Mouse (Mus musculus): ENCODE measurements at regions not wholly inside any gene's neighbourhood (a gene's known extent, or its start where the extent isn't known, plus 50 kb on each side); places are given as distances from the start of the nearest gene placed in this dataset.

- Histone ChIP-seq H3K4me3 (ENCODE audit: low read depth, low read length) (no peak overlapping the region), H3K4me1 (ENCODE audit: control insufficient read depth, insufficient read depth, low read length) (peaks cover 12% of the 10 kb centered on the region), H3K9me3 (replicated peaks; ENCODE audit: control insufficient read depth, low read length) (no peaks in the 10 kb centered on the region), H3K36me3 (ENCODE audit: control insufficient read depth, insufficient read depth, low read length) (no peaks in the 10 kb centered on the region), H3K27ac (ENCODE audit: low read depth, low read length) (peak overlapping the region; percentile 46), H3K27me3 (ENCODE audit: control insufficient read depth, insufficient read depth, low read length) (no peaks in the 10 kb centered on the region), H3K9ac (ENCODE audit: low read depth, low read length) (peak overlapping the region; percentile 50; the same call in 1 of the 2 replicates), H3K4me2 (peak overlapping the region; percentile 54)
- 25% methylated on average over 17 of the region's 17 CpGs for WGBS (ENCODE audit: insufficient replicate concordance)
- ATAC-seq (replicated peaks; ENCODE audit: insufficient number of reproducible peaks, low FRiP score, low TSS enrichment) = no peak
Observed at GRCm38 (mm10) chr1:39105546-39106371, 87.8 kb upstream of the Npas2 start.

GRCm38 (mm10) chr1:39106372-39106643 lies 87.2 kb upstream of the Npas2 start:
- WGBS (ENCODE audit: insufficient replicate concordance) = 66% methylated on average over 4 of the region's 4 CpGs

GRCm38 (mm10) chr1:39106650-39107049 lies 86.9 kb upstream of the Npas2 start:
- Histone ChIP-seq H3K4me2 (no peak overlapping the region), H3K9ac (ENCODE audit: low read depth, low read length) (no peak overlapping the region), H3K27me3 (ENCODE audit: control insufficient read depth, insufficient read depth, low read length) (no peaks in the 10 kb centered on the region), H3K4me3 (ENCODE audit: low read depth, low read length) (no peak overlapping the region), H3K27ac (ENCODE audit: low read depth, low read length) (no peak overlapping the region), H3K4me1 (ENCODE audit: control insufficient read depth, insufficient read depth, low read length) (peaks cover 12% of the 10 kb centered on the region), H3K36me3 (ENCODE audit: control insufficient read depth, insufficient read depth, low read length) (no peaks in the 10 kb centered on the region), H3K9me3 (replicated peaks; ENCODE audit: control insufficient read depth, low read length) (no peaks in the 10 kb centered on the region)
- no peak for ATAC-seq (replicated peaks; ENCODE audit: insufficient number of reproducible peaks, low FRiP score, low TSS enrichment)
- WGBS (ENCODE audit: insufficient replicate concordance) = 65% methylated on average over 6 of the region's 6 CpGs

More at GRCm38 (mm10) chr1:39106372-39106643, 87.2 kb upstream of the Npas2 start:
- Histone ChIP-seq H3K27ac (ENCODE audit: low read depth, low read length) (no peak overlapping the region), H3K9me3 (replicated peaks; ENCODE audit: control insufficient read depth, low read length) (no peaks in the 10 kb centered on the region), H3K36me3 (ENCODE audit: control insufficient read depth, insufficient read depth, low read length) (no peaks in the 10 kb centered on the region), H3K9ac (ENCODE audit: low read depth, low read length) (no peak overlapping the region), H3K4me3 (ENCODE audit: low read depth, low read length) (no peak overlapping the region), H3K4me2 (no peak overlapping the region), H3K4me1 (ENCODE audit: control insufficient read depth, insufficient read depth, low read length) (peaks cover 12% of the 10 kb centered on the region), H3K27me3 (ENCODE audit: control insufficient read depth, insufficient read depth, low read length) (no peaks in the 10 kb centered on the region)
- no peak for ATAC-seq (replicated peaks; ENCODE audit: insufficient number of reproducible peaks, low FRiP score, low TSS enrichment)

- H3K4me2 ChIP-seq = no peak overlapping the region
- ATAC-seq (replicated peaks; ENCODE audit: insufficient number of reproducible peaks, low FRiP score, low TSS enrichment) = no peak
Observed at GRCm38 (mm10) chr1:39116319-39116718, 77.2 kb upstream of the Npas2 start.

GRCm38 (mm10) chr1:39122316-39123015 lies 71.1 kb upstream of the Npas2 start:
- Histone ChIP-seq H3K4me2 (no peak overlapping the region), H3K36me3 (ENCODE audit: control insufficient read depth, insufficient read depth, low read length) (no peaks in the 10 kb centered on the region), H3K9ac (ENCODE audit: low read depth, low read length) (no peak overlapping the region), H3K4me3 (ENCODE audit: low read depth, low read length) (no peak overlapping the region), H3K4me1 (ENCODE audit: control insufficient read depth, insufficient read depth, low read length) (peaks cover 8% of the 10 kb centered on the region; the same call in 1 of the 2 replicates), H3K9me3 (replicated peaks; ENCODE audit: control insufficient read depth, low read length) (peaks cover 2% of the 10 kb centered on the region), H3K27ac (ENCODE audit: low read depth, low read length) (no peak overlapping the region), H3K27me3 (ENCODE audit: control insufficient read depth, insufficient read depth, low read length) (no peaks in the 10 kb centered on the region)
- 47% methylated on average over 8 of the region's 8 CpGs for WGBS (ENCODE audit: insufficient replicate concordance)
- ATAC-seq (replicated peaks; ENCODE audit: insufficient number of reproducible peaks, low FRiP score, low TSS enrichment) = no peak

More at GRCm38 (mm10) chr1:39116319-39116718, 77.2 kb upstream of the Npas2 start:
- Histone ChIP-seq H3K4me3 (ENCODE audit: low read depth, low read length) (no peak overlapping the region), H3K9ac (ENCODE audit: low read depth, low read length) (no peak overlapping the region), H3K36me3 (ENCODE audit: control insufficient read depth, insufficient read depth, low read length) (no peaks in the 10 kb centered on the region), H3K27ac (ENCODE audit: low read depth, low read length) (no peak overlapping the region), H3K9me3 (replicated peaks; ENCODE audit: control insufficient read depth, low read length) (no peaks in the 10 kb centered on the region; the same call in 1 of the 2 replicates), H3K27me3 (ENCODE audit: control insufficient read depth, insufficient read depth, low read length) (no peaks in the 10 kb centered on the region), H3K4me1 (ENCODE audit: control insufficient read depth, insufficient read depth, low read length) (no peaks in the 10 kb centered on the region)
- WGBS (ENCODE audit: insufficient replicate concordance) = 79% methylated on average over 6 of the region's 6 CpGs

GRCm38 (mm10) chr1:39123081-39123812 lies 70.3 kb upstream of the Npas2 start:
- H3K4me3 ChIP-seq (ENCODE audit: low read depth, low read length) = no peak overlapping the region
- H3K4me1 ChIP-seq (ENCODE audit: control insufficient read depth, insufficient read depth, low read length) = peaks cover 8% of the 10 kb centered on the region; the same call in 1 of the 2 replicates
- H3K9ac ChIP-seq (ENCODE audit: low read depth, low read length) = no peak overlapping the region
- no peaks in the 10 kb centered on the region for H3K27me3 ChIP-seq (ENCODE audit: control insufficient read depth, insufficient read depth, low read length)
- peaks cover 2% of the 10 kb centered on the region for H3K9me3 ChIP-seq (replicated peaks; ENCODE audit: control insufficient read depth, low read length)
- 24% methylated on average over 10 of the region's 10 CpGs for WGBS (ENCODE audit: insufficient replicate concordance)
- H3K36me3 ChIP-seq (ENCODE audit: control insufficient read depth, insufficient read depth, low read length) = no peaks in the 10 kb centered on the region
- ATAC-seq (replicated peaks; ENCODE audit: insufficient number of reproducible peaks, low FRiP score, low TSS enrichment) = no peak
- H3K27ac ChIP-seq (ENCODE audit: low read depth, low read length) = no peak overlapping the region
- no peak overlapping the region; the same call in 1 of the 2 replicates for H3K4me2 ChIP-seq

GRCm38 (mm10) chr1:39123813-39124146 lies 69.8 kb upstream of the Npas2 start:
- 70% methylated on average over 2 of the region's 2 CpGs for WGBS (ENCODE audit: insufficient replicate concordance)
- Histone ChIP-seq H3K9me3 (replicated peaks; ENCODE audit: control insufficient read depth, low read length) (peaks cover 2% of the 10 kb centered on the region), H3K4me2 (no peak overlapping the region)

GRCm38 (mm10) chr1:39134521-39134920 lies 59.0 kb upstream of the Npas2 start:
- 77% methylated on average over 2 of the region's 2 CpGs for WGBS (ENCODE audit: insufficient replicate concordance)

More at GRCm38 (mm10) chr1:39123813-39124146, 69.8 kb upstream of the Npas2 start:
- Histone ChIP-seq H3K4me1 (ENCODE audit: control insufficient read depth, insufficient read depth, low read length) (peaks cover 8% of the 10 kb centered on the region; the same call in 1 of the 2 replicates), H3K36me3 (ENCODE audit: control insufficient read depth, insufficient read depth, low read length) (no peaks in the 10 kb centered on the region), H3K27me3 (ENCODE audit: control insufficient read depth, insufficient read depth, low read length) (no peaks in the 10 kb centered on the region), H3K27ac (ENCODE audit: low read depth, low read length) (no peak overlapping the region), H3K9ac (ENCODE audit: low read depth, low read length) (no peak overlapping the region), H3K4me3 (ENCODE audit: low read depth, low read length) (no peak overlapping the region)
- no peak for ATAC-seq (replicated peaks; ENCODE audit: insufficient number of reproducible peaks, low FRiP score, low TSS enrichment)

More at GRCm38 (mm10) chr1:39134521-39134920, 59.0 kb upstream of the Npas2 start:
- Histone ChIP-seq H3K9me3 (replicated peaks; ENCODE audit: control insufficient read depth, low read length) (no peaks in the 10 kb centered on the region), H3K9ac (ENCODE audit: low read depth, low read length) (no peak overlapping the region), H3K27me3 (ENCODE audit: control insufficient read depth, insufficient read depth, low read length) (no peaks in the 10 kb centered on the region), H3K27ac (ENCODE audit: low read depth, low read length) (no peak overlapping the region), H3K4me2 (no peak overlapping the region), H3K36me3 (ENCODE audit: control insufficient read depth, insufficient read depth, low read length) (no peaks in the 10 kb centered on the region), H3K4me1 (ENCODE audit: control insufficient read depth, insufficient read depth, low read length) (no peaks in the 10 kb centered on the region), H3K4me3 (ENCODE audit: low read depth, low read length) (no peak overlapping the region)
- ATAC-seq (replicated peaks; ENCODE audit: insufficient number of reproducible peaks, low FRiP score, low TSS enrichment) = no peak
